Mouse (Mus musculus) forebrain, embryonic 13.5 days (tissue): ENCODE measurements around the gene Lcn11. TPM values are rescaled to one million over a fixed set of nuclear protein-coding genes. Genes with fewer than 3 reads are reported as not detected.

Source experiments
- polyA plus RNA-seq: library from polyadenylated mRNA; unstranded; fragments of >200 nt; fragmentation: Nextera tagmentation; extraction: Ambion mirVana; gene quantifications from 2 replicates; pipeline ENCODE4 v1.2.1, GENCODE M21; 2015

Gene Lcn11
- polyA plus RNA-seq, 1 experiment from 2014 or later: not detected

Other genes starting within 250 kb of the Lcn11 start
- 30.9 and 33.3 TPM in 2 replicates for gene Traf2, start 230.1 kb upstream of the Lcn11 start, polyA plus RNA-seq
- gene Edf1, start 219.2 kb upstream of the Lcn11 start, polyA plus RNA-seq: 383 and 401 TPM in 2 replicates
- 3.1 and 4.2 TPM in 2 replicates for gene Mamdc4, start 202.2 kb upstream of the Lcn11 start, polyA plus RNA-seq
- gene Phpt1, start 201.8 kb upstream of the Lcn11 start, polyA plus RNA-seq: 179 and 189 TPM in 2 replicates
- gene Ajm1, start 195.3 kb upstream of the Lcn11 start, polyA plus RNA-seq: 2.2 and 3.4 TPM in 2 replicates
- 71.7 and 72.5 TPM in 2 replicates for gene Rabl6, start 168.5 kb upstream of the Lcn11 start, polyA plus RNA-seq
- gene Ccdc183, start 159.3 kb upstream of the Lcn11 start, polyA plus RNA-seq: 0.11 and 0.32 TPM in 2 replicates
- 14.3 and 16.2 TPM in 2 replicates for gene Tmem141, start 155.0 kb upstream of the Lcn11 start, polyA plus RNA-seq
- gene Fcna, start 149.0 kb upstream of the Lcn11 start, polyA plus RNA-seq: 0.92 and 1.2 TPM in 2 replicates
- not detected in 2 replicates for gene Lcn8, start 123.9 kb upstream of the Lcn11 start, polyA plus RNA-seq
- gene Lcn5, start 119.1 kb upstream of the Lcn11 start, polyA plus RNA-seq: not detected in 2 replicates
- gene Lcn6, start 100.2 kb upstream of the Lcn11 start, polyA plus RNA-seq: not detected in 2 replicates
- not detected in 2 replicates for gene Lcn10, start 94.3 kb upstream of the Lcn11 start, polyA plus RNA-seq
- not detected in 2 replicates for gene Obp2a, start 77.0 kb upstream of the Lcn11 start, polyA plus RNA-seq
- gene Bmyc, start 70.3 kb upstream of the Lcn11 start, polyA plus RNA-seq: 83.3 and 86.8 TPM in 2 replicates
- not detected in 2 replicates for gene Obp2b, start 40.0 kb upstream of the Lcn11 start, polyA plus RNA-seq
- not detected in 2 replicates for gene Lcn3, start 11.4 kb upstream of the Lcn11 start, polyA plus RNA-seq
- not detected in 2 replicates for gene Gm13539, start 5.2 kb downstream of the Lcn11 start, polyA plus RNA-seq
- gene Glt6d1, start 38.8 kb downstream of the Lcn11 start, polyA plus RNA-seq: not detected in 2 replicates
- gene Lcn9, start 46.1 kb downstream of the Lcn11 start, polyA plus RNA-seq: not detected in 2 replicates
- not detected in 2 replicates for gene Sohlh1, start 70.2 kb downstream of the Lcn11 start, polyA plus RNA-seq
- gene Kcnt1, start 86.7 kb downstream of the Lcn11 start, polyA plus RNA-seq: 3.2 and 4.5 TPM in 2 replicates
- gene Camsap1, start 206.3 kb downstream of the Lcn11 start, polyA plus RNA-seq: 30.7 and 35.1 TPM in 2 replicates
- 83.8 and 89.3 TPM in 2 replicates for gene Ubac1, start 244.7 kb downstream of the Lcn11 start, polyA plus RNA-seq